Mouse (Mus musculus): ENCODE results near the gene Ttc28. TPM values are rescaled to one million over a fixed set of nuclear protein-coding genes. Genes with fewer than 3 reads are reported as not detected.

Ttc28 gene
- polyA plus RNA-seq, 1 experiment = 6.8 TPM

DNA sequence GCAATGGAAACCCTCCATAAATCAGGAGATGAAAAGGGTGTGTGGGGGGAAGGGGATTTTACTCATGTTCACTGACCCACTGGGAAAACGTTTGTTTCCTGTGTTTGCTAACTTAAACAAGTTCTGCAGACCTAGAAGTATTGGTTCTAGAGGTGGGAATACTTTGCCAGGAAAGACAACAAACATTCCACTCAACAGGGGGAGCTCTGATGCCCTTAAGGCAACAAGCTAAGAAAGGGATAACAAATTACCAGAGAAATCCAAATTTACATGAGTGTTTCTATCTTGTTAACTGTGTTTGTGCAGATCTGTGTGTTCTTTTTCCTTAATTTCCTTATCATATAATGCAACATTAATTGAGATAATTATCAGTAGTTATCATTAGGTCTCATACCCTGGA lies 446.2 kb downstream of the Ttc28 start:
- WGBS = 20% methylated on average over 1 of the region's 1 CpGs
- H3K27me3 ChIP-seq (ENCODE audit: control insufficient read depth, insufficient read depth, low read length) = no peaks in the 10 kb centered on the region
- no peak overlapping the region for H3K4me3 ChIP-seq (ENCODE audit: extremely low read depth, insufficient read depth, insufficient read length)
- no peaks in the 10 kb centered on the region for H3K36me3 ChIP-seq (ENCODE audit: control insufficient read depth, insufficient read depth, low read length)
- no peaks in the 10 kb centered on the region for H3K4me1 ChIP-seq (ENCODE audit: control insufficient read depth, insufficient read depth, insufficient read length)
- no peak for DNase-seq (ENCODE audit: low read depth in 1 of 2, low spot score in 2 of 2)
- H3K27ac ChIP-seq (ENCODE audit: insufficient read depth, low read length) = no peak overlapping the region
- TF ChIP-seq POLR2A (IDR thresholded peaks at IDR 0.05; ENCODE audit: low read depth, low read length) (no peak), CTCF (IDR thresholded peaks at IDR 0.05; ENCODE audit: extremely low read depth, insufficient read depth, insufficient read length, insufficient replicate concordance) (no peak)

GRCm38 (mm10) chr5:111327420-111327819 lies 447.8 kb downstream of the Ttc28 start:
- H3K27me3 ChIP-seq (ENCODE audit: control insufficient read depth, insufficient read depth, low read length) = no peaks in the 10 kb centered on the region
- TF ChIP-seq POLR2A (IDR thresholded peaks at IDR 0.05; ENCODE audit: low read depth, low read length) (no peak), CTCF (IDR thresholded peaks at IDR 0.05; ENCODE audit: extremely low read depth, insufficient read depth, insufficient read length, insufficient replicate concordance) (no peak)
- H3K4me3 ChIP-seq (ENCODE audit: extremely low read depth, insufficient read depth, insufficient read length) = no peak overlapping the region
- peaks cover 5% of the 10 kb centered on the region; the same call in 1 of the 2 replicates for H3K4me1 ChIP-seq (ENCODE audit: control insufficient read depth, insufficient read depth, insufficient read length)
- no peaks in the 10 kb centered on the region for H3K36me3 ChIP-seq (ENCODE audit: control insufficient read depth, insufficient read depth, low read length)
- 44% methylated on average over 7 of the region's 7 CpGs for WGBS
- no peak overlapping the region for H3K27ac ChIP-seq (ENCODE audit: insufficient read depth, low read length)
- DNase-seq (ENCODE audit: low read depth in 1 of 2, low spot score in 2 of 2) = no peak

GRCm38 (mm10) chr5:111329782-111330416 lies 450.3 kb downstream of the Ttc28 start:
- WGBS = 14% methylated on average over 10 of the region's 10 CpGs
- no peak for TF ChIP-seq POLR2A (IDR thresholded peaks at IDR 0.05; ENCODE audit: low read depth, low read length)
- TF ChIP-seq CTCF (IDR thresholded peaks at IDR 0.05; ENCODE audit: extremely low read depth, insufficient read depth, insufficient read length, insufficient replicate concordance) = no peak
- DNase-seq (ENCODE audit: low read depth in 1 of 2, low spot score in 2 of 2) = no peak

GRCm38 (mm10) chr5:111330417-111331098 lies 451.0 kb downstream of the Ttc28 start, which contains the start of gene Pitpnb:
Gene Pitpnb (plus strand): TSS chr5:111330763.
- Histone ChIP-seq H3K4me3 (ENCODE audit: extremely low read depth, insufficient read depth, insufficient read length) (peak within 1 kb of the TSS; percentile 87), H3K4me1 (ENCODE audit: control insufficient read depth, insufficient read depth, insufficient read length) (peaks cover 5% of the 10 kb centered on the region; the same call in 1 of the 2 replicates), H3K27ac (ENCODE audit: insufficient read depth, low read length) (peak within 1 kb of the TSS; percentile 69), H3K36me3 (ENCODE audit: control insufficient read depth, insufficient read depth, low read length) (peaks cover 2% of the 10 kb centered on the region; the same call in 1 of the 2 replicates), H3K27me3 (ENCODE audit: control insufficient read depth, insufficient read depth, low read length) (no peaks in the 10 kb centered on the region)
- DNase-seq (ENCODE audit: low read depth in 1 of 2, low spot score in 2 of 2) = peak; percentile 90 to 99
- TF ChIP-seq POLR2A (IDR thresholded peaks at IDR 0.05; ENCODE audit: low read depth, low read length) (peak; percentile 31), CTCF (IDR thresholded peaks at IDR 0.05; ENCODE audit: extremely low read depth, insufficient read depth, insufficient read length, insufficient replicate concordance) (no peak)
- WGBS = under 1% methylated on average over 77 of the region's 78 CpGs

More at GRCm38 (mm10) chr5:111329782-111330416, 450.3 kb downstream of the Ttc28 start:
- H3K36me3 ChIP-seq (ENCODE audit: control insufficient read depth, insufficient read depth, low read length) = peaks cover 2% of the 10 kb centered on the region; the same call in 1 of the 2 replicates
- peak overlapping the region; percentile 76 for H3K4me3 ChIP-seq (ENCODE audit: extremely low read depth, insufficient read depth, insufficient read length)
- peak overlapping the region; percentile 65 for H3K27ac ChIP-seq (ENCODE audit: insufficient read depth, low read length)
- peaks cover 5% of the 10 kb centered on the region; the same call in 1 of the 2 replicates for H3K4me1 ChIP-seq (ENCODE audit: control insufficient read depth, insufficient read depth, insufficient read length)
- no peaks in the 10 kb centered on the region for H3K27me3 ChIP-seq (ENCODE audit: control insufficient read depth, insufficient read depth, low read length)

GRCm38 (mm10) chr5:111331099-111331435 lies 451.5 kb downstream of the Ttc28 start:
- peak overlapping the region; percentile 69; the same call in 1 of the 2 replicates for H3K27ac ChIP-seq (ENCODE audit: insufficient read depth, low read length)
- peak in 1 of 2 experiments; percentile 9 for DNase-seq (ENCODE audit: low read depth in 1 of 2, low spot score in 2 of 2)
- H3K27me3 ChIP-seq (ENCODE audit: control insufficient read depth, insufficient read depth, low read length) = no peaks in the 10 kb centered on the region
- peak overlapping the region; percentile 87 for H3K4me3 ChIP-seq (ENCODE audit: extremely low read depth, insufficient read depth, insufficient read length)
- peaks cover 5% of the 10 kb centered on the region; the same call in 1 of the 2 replicates for H3K4me1 ChIP-seq (ENCODE audit: control insufficient read depth, insufficient read depth, insufficient read length)
- no peak for TF ChIP-seq POLR2A (IDR thresholded peaks at IDR 0.05; ENCODE audit: low read depth, low read length)
- no peak for TF ChIP-seq CTCF (IDR thresholded peaks at IDR 0.05; ENCODE audit: extremely low read depth, insufficient read depth, insufficient read length, insufficient replicate concordance)
- WGBS = 0% methylated on average over 14 of the region's 14 CpGs
- peaks cover 2% of the 10 kb centered on the region; the same call in 1 of the 2 replicates for H3K36me3 ChIP-seq (ENCODE audit: control insufficient read depth, insufficient read depth, low read length)

GRCm38 (mm10) chr5:111335939-111336691 lies 456.5 kb downstream of the Ttc28 start:
- TF ChIP-seq POLR2A (IDR thresholded peaks at IDR 0.05; ENCODE audit: low read depth, low read length) = no peak
- no peak for TF ChIP-seq CTCF (IDR thresholded peaks at IDR 0.05; ENCODE audit: extremely low read depth, insufficient read depth, insufficient read length, insufficient replicate concordance)
- H3K27me3 ChIP-seq (ENCODE audit: control insufficient read depth, insufficient read depth, low read length) = no peaks in the 10 kb centered on the region
- DNase-seq (ENCODE audit: low read depth in 1 of 2, low spot score in 2 of 2) = no peak
- 94% methylated on average over 8 of the region's 8 CpGs for WGBS
- peaks cover 13% of the 10 kb centered on the region for H3K36me3 ChIP-seq (ENCODE audit: control insufficient read depth, insufficient read depth, low read length)
- no peak overlapping the region for H3K27ac ChIP-seq (ENCODE audit: insufficient read depth, low read length)
- H3K4me1 ChIP-seq (ENCODE audit: control insufficient read depth, insufficient read depth, insufficient read length) = peaks cover 5% of the 10 kb centered on the region; the same call in 1 of the 2 replicates
- H3K4me3 ChIP-seq (ENCODE audit: extremely low read depth, insufficient read depth, insufficient read length) = no peak overlapping the region

Other genes with a start within 250 kb of the Ttc28 start
- gene Noc4l, start 226.4 kb upstream of the Ttc28 start, polyA plus RNA-seq (2012; rRNA removed) = 57.6 and 82.0 TPM in 2 replicates
- gene Ddx51, start 226.4 kb upstream of the Ttc28 start, polyA plus RNA-seq (2012; rRNA removed) = 18.2 and 20.4 TPM in 2 replicates
- 85.2 and 89.1 TPM in 2 replicates for gene Ep400, start 109.1 kb upstream of the Ttc28 start, polyA plus RNA-seq (2012; rRNA removed)
- 19.2 and 20.9 TPM in 2 replicates for gene Pus1, start 99.1 kb upstream of the Ttc28 start, polyA plus RNA-seq (2012; rRNA removed)
- gene Ulk1, start 69.7 kb upstream of the Ttc28 start, polyA plus RNA-seq (2012; rRNA removed) = 39.9 and 40.6 TPM in 2 replicates
- gene Hscb, start 40.0 kb upstream of the Ttc28 start, polyA plus RNA-seq (2012; rRNA removed) = 26.3 and 26.8 TPM in 2 replicates
- gene Chek2, start 39.8 kb upstream of the Ttc28 start, polyA plus RNA-seq (2012; rRNA removed) = 6.7 and 12.3 TPM in 2 replicates

Measured in spleen, adult 2 months (tissue).